Mouse (Mus musculus) limb, embryonic 13.5 days (tissue): ENCODE data around the gene Retreg3. TPM values are rescaled to one million over a fixed set of nuclear protein-coding genes. Genes with fewer than 3 reads are reported as not detected.
"Not testable (repeated sequence)": the region's sequence is repeated elsewhere in the genome, so short reads cannot be mapped to it uniquely, and the experiment has no call there.

Experiments
- ATAC-seq: fragments of 200-750 bp; cut with Nextera tagmentation; 2 replicates; pipeline ENCODE4 v1.8.0; 2017; ENCODE audit warnings: low read depth, moderate number of reproducible peaks, moderate TSS enrichment; ENCODE audit not compliant: low FRiP score
- H3K27ac ChIP-seq: fragments of 300-500 bp; sonication (generic); 2 replicates; pipeline ENCODE4 v1.5.1; 2015; ENCODE audit warnings: inconsistent platforms, mild to moderate bottlenecking, moderate library complexity
- H3K27me3 ChIP-seq: fragments of 300-500 bp; sonication (generic); 2 replicates; pipeline ENCODE4 v1.6.1; 2015; ENCODE audit warnings: mild to moderate bottlenecking, inconsistent platforms
- H3K36me3 ChIP-seq: fragments of 300-500 bp; sonication (generic); 2 replicates; pipeline ENCODE4 v1.6.1; 2015; ENCODE audit warnings: inconsistent platforms, mild to moderate bottlenecking, moderate library complexity
- H3K4me1 ChIP-seq: fragments of 300-500 bp; sonication (generic); 2 replicates; pipeline ENCODE4 v1.6.1; 2015; ENCODE audit warnings: inconsistent platforms
- H3K4me2 ChIP-seq: fragments of 300-500 bp; sonication (generic); replicated peaks from 2 replicates; pipeline ENCODE4 v1.6.1; 2015; ENCODE audit warnings: inconsistent platforms, mild to moderate bottlenecking, moderate library complexity
- H3K4me3 ChIP-seq: fragments of 300-500 bp; sonication (generic); 2 replicates; pipeline ENCODE4 v1.5.1; 2015; ENCODE audit warnings: moderate library complexity, mild to moderate bottlenecking, inconsistent platforms
- H3K9ac ChIP-seq: fragments of 300-500 bp; sonication (generic); 2 replicates; pipeline ENCODE4 v1.6.1; 2015; ENCODE audit warnings: mild to moderate bottlenecking, inconsistent platforms
- H3K9me3 ChIP-seq: fragments of 300-500 bp; sonication (generic); 2 replicates; pipeline ENCODE4 v1.6.1; 2016; ENCODE audit warnings: inconsistent platforms
- WGBS: fragments of 180-500 bp; shearing (Covaris S2); methylation state at CpG from one replicate; pipeline ENCODE4 v1.1.7; 2015; 5-methylcytosine and 5-hydroxymethylcytosine counted together
- polyA plus RNA-seq: library from polyadenylated mRNA; unstranded; fragments of >200 nt; fragmentation: Nextera tagmentation; extraction: Ambion mirVana; gene quantifications from 2 replicates; pipeline ENCODE4 v1.2.1, GENCODE M21; 2015

The Retreg3 gene
- polyA plus RNA-seq, 1 experiment from 2014 or later, result 18.7 TPM

DNA sequence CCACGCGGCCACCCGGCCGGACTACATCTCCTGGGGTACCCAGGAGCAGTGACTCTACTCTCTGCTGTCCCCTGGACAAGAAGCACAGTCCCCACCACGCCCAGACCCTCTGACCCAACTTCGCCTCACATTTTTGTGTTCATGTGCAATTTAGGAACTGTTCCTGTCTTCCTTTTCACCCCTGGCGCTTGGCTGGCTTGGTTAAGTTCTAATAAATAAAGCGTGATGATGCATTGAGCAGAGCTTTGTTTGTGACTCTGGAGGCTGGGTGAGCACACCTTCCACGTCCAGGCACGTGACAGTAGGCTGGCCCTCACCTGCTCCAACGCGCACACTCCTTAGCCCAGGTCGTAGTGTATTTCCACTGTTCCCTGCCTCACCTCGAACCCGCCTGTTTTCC lies 41.9 kb upstream of the Retreg3 start:
- Histone ChIP-seq H3K4me1 (peaks cover 14% of the 10 kb centered on the region), H3K4me2 (no peak overlapping the region), H3K27me3 (peaks cover 66% of the 10 kb centered on the region), H3K27ac (no peak overlapping the region), H3K9ac (no peak overlapping the region), H3K36me3 (peaks cover 19% of the 10 kb centered on the region), H3K9me3 (no peaks in the 10 kb centered on the region), H3K4me3 (no peak overlapping the region)
- no peak for ATAC-seq
- WGBS, result 85% methylated on average over 15 of the region's 15 CpGs

GRCm38 (mm10) chr11:101160981-101161505 lies 41.4 kb upstream of the Retreg3 start:
- H3K27me3 ChIP-seq, result peaks cover 63% of the 10 kb centered on the region
- peaks cover 19% of the 10 kb centered on the region for H3K4me1 ChIP-seq
- peaks cover 14% of the 10 kb centered on the region; the same call in 1 of the 2 replicates for H3K36me3 ChIP-seq
- not testable (repeated sequence) for H3K27ac ChIP-seq, H3K4me2 ChIP-seq, H3K4me3 ChIP-seq, ATAC-seq, H3K9me3 ChIP-seq, H3K9ac ChIP-seq
- WGBS, result 77% methylated on average over 8 of the region's 8 CpGs

- Histone ChIP-seq H3K4me1 (peaks cover 25% of the 10 kb centered on the region), H3K36me3 (peaks cover 13% of the 10 kb centered on the region; the same call in 1 of the 2 replicates), H3K27me3 (peaks cover 54% of the 10 kb centered on the region)
- not testable (repeated sequence) for ATAC-seq, H3K9ac ChIP-seq, H3K27ac ChIP-seq, H3K9me3 ChIP-seq, H3K4me3 ChIP-seq, H3K4me2 ChIP-seq
- 78% methylated on average over 9 of the region's 10 CpGs for WGBS
Observed at GRCm38 (mm10) chr11:101160151-101160550, 40.5 kb upstream of the Retreg3 start.

DNA sequence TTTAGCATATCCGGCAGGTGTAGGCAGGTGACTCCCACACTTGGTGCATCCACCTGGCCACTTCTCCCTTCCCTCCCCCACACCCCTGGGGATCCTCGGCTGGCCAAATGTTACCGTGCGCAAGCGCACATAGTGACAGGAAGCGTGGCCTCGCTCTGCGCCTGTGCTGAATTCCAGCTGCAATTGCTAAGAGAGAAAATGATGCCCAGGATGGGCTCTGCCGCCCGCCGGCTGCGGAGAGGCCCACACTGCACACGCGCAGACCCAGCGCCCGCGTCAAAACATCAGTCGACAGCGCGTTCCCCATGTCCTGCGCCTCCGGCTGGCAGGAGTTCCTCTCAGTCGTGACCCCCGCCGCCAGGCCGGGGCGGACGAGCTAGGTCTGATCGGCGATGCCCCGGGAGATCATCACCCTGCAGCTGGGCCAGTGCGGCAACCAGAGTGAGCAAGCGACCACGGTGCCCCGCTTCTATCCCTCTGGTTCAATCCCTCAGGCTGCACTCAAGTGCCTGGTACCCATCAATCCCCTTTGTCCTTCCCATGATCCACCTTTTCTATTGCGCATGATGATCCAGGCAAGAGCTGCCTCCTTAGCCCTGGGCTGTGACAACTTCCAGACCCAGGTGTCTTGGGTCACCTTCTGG lies 36.2 kb upstream of the Retreg3 start, which contains the start of gene Tubg2:
TSS of gene Tubg2 (plus strand) at position 180 of the 644 bp plus-strand sequence.
- no peak within 1 kb of the TSS; the same call in 1 of the 2 replicates for H3K27ac ChIP-seq

DNA sequence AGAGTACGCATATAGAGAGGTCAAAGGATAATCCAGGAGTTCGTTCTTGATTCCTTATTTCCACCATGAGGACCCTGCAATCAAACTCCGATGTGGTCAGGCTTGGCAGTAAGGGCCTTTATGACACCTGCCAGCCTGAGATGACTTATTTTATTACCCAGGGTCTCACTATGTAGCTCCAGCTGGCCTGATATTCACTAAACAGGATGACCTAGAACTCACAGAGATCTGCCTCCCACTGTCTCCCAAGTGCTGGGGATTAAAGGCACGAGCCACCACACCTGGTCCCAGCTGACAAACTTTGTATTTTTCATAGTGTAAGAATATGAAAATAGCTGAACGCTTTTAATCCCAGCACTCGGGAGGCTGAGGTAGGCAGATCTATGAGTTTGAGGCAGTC lies 35.5 kb upstream of the Retreg3 start:
- no peak for ATAC-seq
- WGBS, result 64% methylated on average over 6 of the region's 6 CpGs

More for the DNA sequence above, 36.2 kb upstream of the Retreg3 start, which contains the start of gene Tubg2:
- Histone ChIP-seq H3K36me3 (no peaks in the 10 kb centered on the region), H3K4me3 (peak within 1 kb of the TSS; percentile 49), H3K9ac (peak within 1 kb of the TSS; percentile 79), H3K9me3 (no peaks in the 10 kb centered on the region), H3K4me2 (peak within 1 kb of the TSS; percentile 85), H3K27me3 (peaks cover 11% of the 10 kb centered on the region; the same call in 1 of the 2 replicates), H3K4me1 (peaks cover 16% of the 10 kb centered on the region; the same call in 1 of the 2 replicates)
- peak; percentile 80 for ATAC-seq
- WGBS, result 2% methylated on average over 36 of the region's 36 CpGs

DNA sequence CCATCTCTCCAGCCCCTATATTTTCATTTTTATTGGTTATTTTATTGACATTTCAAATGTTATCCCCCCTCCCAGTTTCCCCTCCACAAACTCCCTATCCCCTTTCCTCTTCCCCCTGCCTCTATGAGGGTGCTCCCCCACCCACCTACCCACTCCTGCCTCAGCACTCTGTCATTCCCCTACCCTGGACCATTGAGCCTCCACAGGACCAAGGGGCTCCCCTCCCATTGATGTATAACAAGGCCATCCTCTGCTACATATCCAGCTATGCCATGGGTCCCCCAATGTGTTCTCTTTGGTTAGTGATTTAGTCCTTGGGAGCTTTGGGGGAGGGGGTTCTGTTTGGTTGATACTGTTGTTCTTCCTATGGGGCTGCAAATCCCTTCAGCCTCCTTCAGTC lies 35.0 kb upstream of the Retreg3 start:
- Histone ChIP-seq H3K4me3 (no peak overlapping the region), H3K4me2 (no peak overlapping the region), H3K9me3 (no peaks in the 10 kb centered on the region), H3K36me3 (no peaks in the 10 kb centered on the region), H3K4me1 (peaks cover 21% of the 10 kb centered on the region), H3K9ac (no peak overlapping the region), H3K27ac (no peak overlapping the region), H3K27me3 (0 out of 2 replicates have a peak, but pooled peaks cover 7% of the 10 kb centered on the region)
- ATAC-seq, result no peak

More for the DNA sequence above, 35.5 kb upstream of the Retreg3 start:
- Histone ChIP-seq H3K4me1 (peaks cover 16% of the 10 kb centered on the region), H3K27ac (no peak overlapping the region), H3K4me3 (no peak overlapping the region), H3K9me3 (no peaks in the 10 kb centered on the region), H3K4me2 (peak overlapping the region; percentile 85), H3K36me3 (no peaks in the 10 kb centered on the region), H3K9ac (no peak overlapping the region; the same call in 1 of the 2 replicates), H3K27me3 (0 out of 2 replicates have a peak, but pooled peaks cover 7% of the 10 kb centered on the region)

- Histone ChIP-seq H3K27me3 (0 out of 2 replicates have a peak, but pooled peaks cover 5% of the 10 kb centered on the region), H3K9me3 (no peaks in the 10 kb centered on the region), H3K4me2 (no peak overlapping the region), H3K4me3 (no peak overlapping the region), H3K27ac (no peak overlapping the region), H3K4me1 (peaks cover 36% of the 10 kb centered on the region), H3K36me3 (no peaks in the 10 kb centered on the region), H3K9ac (no peak overlapping the region)
- no peak for ATAC-seq
- WGBS, result 72% methylated on average over 1 of the region's 1 CpGs
Observed at GRCm38 (mm10) chr11:101152825-101153224, 33.1 kb upstream of the Retreg3 start.

- H3K9me3 ChIP-seq, result no peaks in the 10 kb centered on the region
- H3K27me3 ChIP-seq, result no peaks in the 10 kb centered on the region
- WGBS, result 50% methylated on average over 2 of the region's 2 CpGs
- no peak for ATAC-seq
- peaks cover 31% of the 10 kb centered on the region for H3K4me1 ChIP-seq
- H3K4me2 ChIP-seq, result no peak overlapping the region
- no peak overlapping the region for H3K9ac ChIP-seq
- no peaks in the 10 kb centered on the region for H3K36me3 ChIP-seq
- no peak overlapping the region for H3K27ac ChIP-seq
- no peak overlapping the region for H3K4me3 ChIP-seq
Observed at GRCm38 (mm10) chr11:101151063-101151462, 31.4 kb upstream of the Retreg3 start.

DNA sequence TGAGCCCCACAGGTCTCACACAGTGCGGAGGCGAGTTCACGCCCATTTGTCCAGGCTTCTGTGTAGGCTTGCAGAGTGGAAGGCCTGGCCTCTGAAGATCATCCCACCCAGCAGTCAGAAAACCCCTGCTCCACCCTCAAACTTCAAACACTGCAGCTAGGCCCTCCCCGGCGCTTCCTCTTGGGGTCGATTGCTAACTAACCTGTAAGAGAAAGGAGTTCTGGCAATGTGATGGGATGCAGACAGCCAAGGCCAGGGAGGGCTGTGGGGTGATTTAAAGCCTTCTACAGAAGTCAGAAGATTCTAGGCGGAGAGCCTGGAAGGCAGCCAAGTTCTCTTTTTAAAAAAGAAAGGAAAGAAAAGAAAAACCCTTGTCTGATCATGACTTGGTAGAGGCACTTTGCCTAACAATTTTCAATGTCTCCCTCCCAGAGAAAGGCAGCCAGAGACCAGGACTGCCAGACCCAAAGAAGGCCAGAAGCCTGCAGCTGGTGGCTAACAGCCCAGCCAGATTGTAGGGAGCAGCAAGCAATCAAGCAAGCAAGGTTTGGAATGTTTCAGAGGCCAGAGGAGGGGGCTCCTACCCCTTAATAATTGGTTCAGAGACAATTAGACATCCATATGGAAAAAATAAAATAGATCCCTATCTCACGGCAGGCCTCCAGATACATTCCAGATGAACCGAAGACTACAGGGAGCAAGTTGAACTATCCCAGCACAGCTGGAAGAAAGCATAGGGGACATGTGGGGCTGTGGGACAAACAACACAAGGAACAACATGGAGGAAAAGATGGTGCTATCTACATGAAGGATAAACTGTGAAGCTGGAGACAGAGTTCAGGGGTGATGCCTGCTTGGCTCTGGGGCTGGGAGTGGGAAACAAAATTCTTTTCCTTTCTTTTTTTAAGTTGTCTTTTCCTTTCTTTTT lies 29.7 kb upstream of the Retreg3 start:
- Histone ChIP-seq H3K4me2 (peak overlapping the region; percentile 7; the same call in 1 of the 2 replicates), H3K36me3 (no peaks in the 10 kb centered on the region)
- 11% methylated on average over 9 of the region's 9 CpGs for WGBS

DNA sequence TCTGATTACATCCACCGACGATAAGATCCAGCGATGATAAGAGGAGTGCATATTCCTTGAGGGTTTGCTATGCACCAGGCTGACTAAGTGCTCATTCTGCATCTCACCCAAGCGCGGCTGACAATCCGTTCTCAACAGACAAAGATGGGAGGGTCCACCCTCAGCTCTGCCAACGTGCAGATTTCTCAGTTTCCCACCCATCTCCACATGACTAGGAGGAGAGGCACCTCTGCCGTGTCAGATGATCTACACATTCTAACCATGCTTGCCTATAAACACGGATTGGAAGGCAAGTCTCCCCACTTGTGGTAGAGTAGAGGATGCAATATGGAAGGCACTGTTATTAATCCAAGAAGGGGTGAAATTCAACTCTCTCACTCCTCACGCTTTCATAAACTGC lies 29.1 kb upstream of the Retreg3 start:
- Histone ChIP-seq H3K27me3 (no peaks in the 10 kb centered on the region), H3K4me2 (peak overlapping the region; percentile 7; the same call in 1 of the 2 replicates), H3K4me1 (peaks cover 23% of the 10 kb centered on the region), H3K36me3 (no peaks in the 10 kb centered on the region), H3K9ac (peak overlapping the region; percentile 19; the same call in 1 of the 2 replicates), H3K27ac (peak overlapping the region; percentile 80), H3K9me3 (no peaks in the 10 kb centered on the region), H3K4me3 (no peak overlapping the region)
- 54% methylated on average over 10 of the region's 10 CpGs for WGBS
- ATAC-seq, result no peak

More for the DNA sequence above, 29.7 kb upstream of the Retreg3 start:
- peak; percentile 54 for ATAC-seq
- Histone ChIP-seq H3K27me3 (no peaks in the 10 kb centered on the region), H3K4me1 (peaks cover 21% of the 10 kb centered on the region), H3K4me3 (no peak overlapping the region), H3K27ac (peak overlapping the region; percentile 80), H3K9me3 (no peaks in the 10 kb centered on the region), H3K9ac (peak overlapping the region; percentile 19; the same call in 1 of the 2 replicates)

DNA sequence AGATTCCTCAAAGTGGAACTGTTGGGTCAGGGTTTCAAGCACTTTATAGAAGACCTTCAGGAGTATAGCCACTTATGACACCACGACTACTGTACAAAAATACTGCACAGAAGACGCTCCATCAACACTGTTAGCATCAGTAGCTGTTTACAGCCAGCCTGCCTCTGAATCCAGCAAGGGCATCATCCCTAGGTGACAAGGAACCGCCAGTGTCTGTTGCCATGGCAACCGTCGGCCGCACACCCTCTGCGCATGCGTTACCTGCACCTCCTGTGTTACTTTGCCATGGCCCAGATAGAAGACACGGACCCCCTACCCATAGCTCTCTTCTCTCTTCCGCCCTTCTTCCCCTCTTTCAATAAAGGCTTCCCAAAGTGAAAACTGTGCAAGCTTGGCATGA lies 26.7 kb upstream of the Retreg3 start:
- no peak overlapping the region for H3K27ac ChIP-seq
- 27% methylated on average over 10 of the region's 10 CpGs for WGBS
- no peak for ATAC-seq

More for the DNA sequence above, 26.7 kb upstream of the Retreg3 start:
- Histone ChIP-seq H3K4me1 (peaks cover 28% of the 10 kb centered on the region), H3K4me2 (no peak overlapping the region), H3K9ac (no peak overlapping the region), H3K9me3 (no peaks in the 10 kb centered on the region), H3K27me3 (peaks cover under 1% of the 10 kb centered on the region), H3K4me3 (no peak overlapping the region), H3K36me3 (no peaks in the 10 kb centered on the region)
